Mouse (Mus musculus) spleen, adult 2 months (tissue): ENCODE results near the gene Pcyt1b.

ENCODE experiments used
- CTCF ChIP-seq: fragments of 200-500 bp; IDR thresholded peaks from 2 replicates; pipeline ENCODE4 v1.5.1; 2011; ENCODE audit warnings: mild to moderate bottlenecking, inconsistent platforms; ENCODE audit not compliant: insufficient read depth, insufficient read length, insufficient replicate concordance; ENCODE audit errors: extremely low read depth
- POLR2A ChIP-seq: fragments of 200-500 bp; IDR thresholded peaks from 2 replicates; pipeline ENCODE4 v1.6.1; 2011; ENCODE audit warnings: low read depth, low read length, inconsistent platforms

GRCm38 (mm10) chrX:93697596-93697995 is 42.9 kb downstream of the Pcyt1b start:
- TF ChIP-seq CTCF = no peak
- TF ChIP-seq POLR2A = no peak
